Mouse (Mus musculus): ENCODE measurements around the gene Rhox8.
"Not testable (repeated sequence)": the region's sequence is repeated elsewhere in the genome, so short reads cannot be mapped to it uniquely, and the experiment has no call there.

The Rhox8 gene

DNA sequence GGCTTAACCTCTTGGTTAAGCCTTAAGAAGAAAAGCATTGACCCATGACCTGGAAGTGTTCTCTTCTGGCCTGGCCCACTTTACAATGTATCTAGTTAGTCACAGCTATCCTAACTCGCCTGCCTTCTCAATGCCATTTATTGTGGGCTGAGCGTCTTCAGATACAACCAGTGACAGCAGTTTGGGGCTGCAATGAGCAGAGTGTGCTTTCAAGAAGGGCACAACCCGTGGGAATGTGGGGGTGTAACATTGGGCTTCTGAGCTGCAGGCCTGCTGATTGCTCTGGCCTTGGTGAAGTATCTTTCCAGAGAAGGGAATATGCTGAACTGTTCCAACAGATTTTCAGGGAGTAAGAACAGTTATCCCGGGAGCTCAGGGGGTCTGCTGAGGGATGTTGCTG, at the start of gene Rhox8:
Gene Rhox8, minus strand, starts transcription at position 101 of the 400 bp plus-strand sequence.
- DNase-seq: no peak

DNA sequence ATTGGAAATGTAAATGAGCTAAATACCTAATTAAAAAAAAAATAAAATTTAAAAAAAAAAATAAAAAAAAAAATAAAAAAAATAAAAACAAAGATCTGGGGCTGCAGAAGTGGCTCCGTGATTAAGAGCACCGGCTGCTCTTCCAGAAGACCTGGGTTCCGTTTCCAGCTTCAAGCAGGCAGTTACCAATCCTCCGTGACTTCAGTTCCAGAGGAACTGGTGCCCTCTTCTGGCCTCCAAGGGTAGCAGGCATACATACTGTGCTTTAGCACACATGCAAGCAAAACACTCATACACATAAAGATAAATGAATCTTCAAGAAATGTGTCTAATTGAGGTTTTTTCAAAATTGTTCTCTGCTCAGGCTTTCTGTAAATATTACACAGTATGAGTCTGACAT, 37.6 kb upstream of the Rhox8 start:
- DNase-seq: no peak

DNA sequence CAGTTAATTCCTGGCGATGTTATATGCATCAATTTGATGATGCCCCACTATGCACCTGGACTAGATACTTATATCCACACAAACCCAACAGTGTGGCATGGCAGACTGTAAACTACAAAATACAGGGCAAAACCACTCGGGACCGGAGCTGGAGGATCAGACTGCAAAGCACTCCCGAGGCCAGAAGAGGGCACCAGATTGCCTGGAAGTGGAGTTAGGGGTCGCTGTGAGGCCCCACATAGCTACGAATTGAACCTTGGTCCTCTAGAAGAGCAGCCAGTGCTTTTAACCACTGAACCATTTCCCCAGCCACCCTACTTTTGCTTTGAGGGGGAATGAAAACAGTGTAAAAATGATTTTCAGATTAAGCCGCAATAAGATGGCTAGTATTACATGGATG, 29.8 kb upstream of the Rhox8 start:
- DNase-seq: peak; percentile 0

DNA sequence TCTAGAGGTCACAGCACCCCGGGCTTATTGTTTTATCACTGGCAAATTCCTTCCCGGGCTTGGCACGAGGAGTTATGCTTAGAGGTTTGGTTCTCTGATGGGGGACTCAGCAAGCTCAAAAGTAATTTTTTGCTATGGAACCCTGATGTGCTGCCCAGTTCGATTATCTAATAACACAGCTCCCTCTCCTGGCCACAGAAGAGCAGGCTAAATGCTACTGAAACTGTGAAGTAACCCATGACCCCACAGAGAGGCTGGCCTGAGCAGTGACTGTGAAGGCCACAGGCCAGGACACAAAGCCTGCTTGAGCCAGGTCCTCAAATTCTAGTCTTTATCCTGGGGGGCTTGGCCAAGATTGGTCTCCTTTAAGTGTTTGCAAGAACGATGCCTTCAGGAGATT, 25.0 kb upstream of the Rhox8 start:
- DNase-seq: no peak

DNA sequence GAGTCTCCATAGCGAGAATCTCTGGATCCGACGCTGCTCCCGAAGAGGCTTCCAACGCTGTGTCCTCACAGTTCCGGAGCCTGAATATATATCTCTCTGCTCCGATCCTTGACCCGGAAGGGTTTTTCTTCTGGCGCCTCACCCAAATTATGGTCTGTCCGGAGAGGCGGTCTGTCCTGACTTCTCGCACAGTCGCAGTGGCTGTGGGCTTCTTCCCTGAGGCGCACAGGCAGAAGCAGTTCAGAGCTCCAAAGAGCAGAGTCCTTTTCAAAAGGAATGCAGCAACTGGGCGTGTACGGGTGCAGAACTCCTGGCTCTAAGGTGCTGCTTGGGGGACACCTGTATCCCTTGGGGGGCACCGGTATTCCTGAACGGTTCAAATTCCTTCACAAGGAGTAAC, 22.9 kb upstream of the Rhox8 start, which contains the start of gene Rhox9:
Gene Rhox9, minus strand, starts transcription at position 101 of the 400 bp plus-strand sequence.
- not testable (repeated sequence) for DNase-seq

DNA sequence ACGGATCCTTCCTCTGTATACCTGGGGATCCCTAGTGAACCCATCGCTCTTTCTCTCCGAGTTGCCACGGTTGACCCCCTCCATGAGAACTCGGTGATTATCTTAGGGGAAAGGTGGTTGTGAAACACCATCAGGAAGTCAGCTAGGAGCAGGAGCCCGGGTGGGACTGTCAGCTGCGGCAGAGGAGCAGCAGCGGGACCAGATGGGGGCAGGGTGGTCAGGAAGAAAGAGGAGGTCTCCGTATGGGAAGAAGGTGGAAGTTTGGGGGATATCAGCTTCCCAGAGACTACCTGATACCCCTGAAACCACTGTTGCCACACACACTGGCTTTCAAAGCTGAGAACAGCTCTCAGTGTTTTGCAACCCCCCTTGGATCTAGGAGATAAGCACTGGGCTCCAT, 18.4 kb upstream of the Rhox8 start, which contains the start of gene Rhox7b:
Gene Rhox7b, minus strand, starts transcription at position 101 of the 400 bp plus-strand sequence.
- DNase-seq: not testable (repeated sequence)

DNA sequence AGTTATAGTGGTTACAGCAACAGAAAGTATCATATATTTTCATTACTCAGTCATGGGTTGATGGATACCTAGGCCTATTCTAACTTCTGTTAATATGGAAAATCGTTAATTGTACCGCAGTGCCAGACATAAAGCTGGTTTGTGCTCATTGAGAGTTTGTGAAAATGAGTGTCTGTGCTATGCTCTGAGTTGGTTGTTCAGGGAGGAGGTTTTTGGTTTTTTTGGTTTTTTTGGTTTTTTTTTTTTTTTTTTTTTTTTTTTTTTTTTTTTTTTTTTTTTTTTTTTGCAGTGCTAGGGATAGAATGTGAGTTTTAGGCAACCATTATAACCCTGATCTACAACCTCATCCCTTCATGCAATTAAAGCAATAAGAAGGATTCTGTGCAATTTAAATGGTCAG, 7.1 kb downstream of the Rhox8 start:
- DNase-seq: no peak

DNA sequence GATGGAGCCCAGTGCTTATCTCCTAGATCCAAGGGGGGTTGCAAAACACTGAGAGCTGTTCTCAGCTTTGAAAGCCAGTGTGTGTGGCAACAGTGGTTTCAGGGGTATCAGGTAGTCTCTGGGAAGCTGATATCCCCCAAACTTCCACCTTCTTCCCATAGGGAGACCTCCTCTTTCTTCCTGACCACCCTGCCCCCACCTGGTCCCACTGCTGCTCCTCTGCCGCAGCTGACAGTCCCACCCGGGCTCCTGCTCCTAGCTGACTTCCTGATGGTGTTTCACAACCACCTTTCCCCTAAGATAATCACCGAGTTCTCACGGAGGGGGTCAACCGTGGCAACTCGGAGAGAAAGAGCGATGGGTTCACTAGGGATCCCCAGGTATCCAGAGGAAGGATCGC, 47.4 kb downstream of the Rhox8 start, which contains the start of gene Rhox7a:
Gene Rhox7a, plus strand, starts transcription at position 301 of the 400 bp plus-strand sequence.
- DNase-seq: not testable (repeated sequence)

DNA sequence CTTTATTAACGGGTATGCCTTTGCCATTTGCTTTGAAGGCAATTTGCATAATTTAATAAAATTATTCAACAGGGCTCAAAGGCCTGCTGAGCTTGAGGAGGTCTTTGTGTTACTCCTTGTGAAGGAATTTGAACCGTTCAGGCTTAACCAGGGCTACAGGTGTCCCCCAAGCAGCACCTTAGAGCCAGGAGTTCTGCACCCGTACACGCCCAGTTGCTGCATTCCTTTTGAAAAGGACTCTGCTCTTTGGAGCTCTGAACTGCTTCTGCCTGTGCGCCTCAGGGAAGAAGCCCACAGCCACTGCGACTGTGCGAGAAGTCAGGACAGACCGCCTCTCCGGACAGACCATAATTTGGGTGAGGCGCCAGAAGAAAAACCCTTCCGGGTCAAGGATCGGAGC, 52.1 kb downstream of the Rhox8 start, which contains the start of gene Rhox6:
Gene Rhox6, plus strand, starts transcription at position 301 of the 400 bp plus-strand sequence.
- DNase-seq: not testable (repeated sequence)
